Mouse (Mus musculus) thymus, postnatal 14 days (tissue): ENCODE measurements around the gene Zc3h12d.
"Not testable (repeated sequence)": the region's sequence is repeated elsewhere in the genome, so short reads cannot be mapped to it uniquely, and the experiment has no call there.

Experiments used
- DNase-seq: peaks from one replicate; pipeline ENCODE4 v3.0.0; 2021

The Zc3h12d gene

GRCm38 (mm10) chr10:7874194-7874593, 41.9 kb downstream of the Zc3h12d start:
- DNase-seq = no peak

GRCm38 (mm10) chr10:7880283-7880682, 48.0 kb downstream of the Zc3h12d start:
- not testable (repeated sequence) for DNase-seq

GRCm38 (mm10) chr10:7881971-7882370, 49.7 kb downstream of the Zc3h12d start:
- DNase-seq = no peak

GRCm38 (mm10) chr10:7883524-7883923, 51.3 kb downstream of the Zc3h12d start:
- peak; percentile 79 for DNase-seq

GRCm38 (mm10) chr10:7888256-7888868, 56.1 kb downstream of the Zc3h12d start:
- no peak for DNase-seq

GRCm38 (mm10) chr10:7900719-7901627, 68.7 kb downstream of the Zc3h12d start:
- DNase-seq = no peak

- DNase-seq = no peak
Observed at GRCm38 (mm10) chr10:7904157-7904556, 71.9 kb downstream of the Zc3h12d start.

GRCm38 (mm10) chr10:7907151-7907550, 74.9 kb downstream of the Zc3h12d start:
- DNase-seq = no peak

- DNase-seq = no peak
Observed at GRCm38 (mm10) chr10:7911268-7911667, 79.0 kb downstream of the Zc3h12d start.
